Mouse (Mus musculus): ENCODE results near the gene Bcl9l.

Bcl9l gene

GRCm38 (mm10) chr9:44551138-44551537 lies 68.5 kb downstream of the Bcl9l start:
- no peak for DNase-seq

GRCm38 (mm10) chr9:44552161-44552560 lies 69.5 kb downstream of the Bcl9l start:
- DNase-seq: peak; percentile 40 to 59
